Mouse (Mus musculus) heart, embryonic 12.5 days (tissue): ENCODE measurements around the gene Psmd2. TPM values are rescaled to one million over a fixed set of nuclear protein-coding genes. Genes with fewer than 3 reads are reported as not detected.

ENCODE experiments used
- ATAC-seq: fragments of 200-750 bp; cut with Nextera tagmentation; 2 replicates; pipeline ENCODE4 v1.8.0; 2017; ENCODE audit warnings: moderate TSS enrichment, moderate library complexity; ENCODE audit not compliant: insufficient number of reproducible peaks, low FRiP score
- H3K27ac ChIP-seq: fragments of 300-500 bp; sonication (generic); 2 replicates; pipeline ENCODE4 v1.5.1; 2016; ENCODE audit warnings: mild to moderate bottlenecking, moderate library complexity; ENCODE audit not compliant: poor library complexity, severe bottlenecking
- H3K27me3 ChIP-seq: fragments of 300-500 bp; sonication (generic); replicated peaks from 2 replicates; pipeline ENCODE4 v1.6.1; 2016; ENCODE audit warnings: mild to moderate bottlenecking, moderate library complexity
- H3K36me3 ChIP-seq: fragments of 300-500 bp; sonication (generic); 2 replicates; pipeline ENCODE4 v1.6.1; 2016; ENCODE audit warnings: mild to moderate bottlenecking, moderate library complexity
- H3K4me1 ChIP-seq: fragments of 300-500 bp; sonication (generic); replicated peaks from 2 replicates; pipeline ENCODE4 v1.6.1; 2016; ENCODE audit warnings: mild to moderate bottlenecking
- H3K4me2 ChIP-seq: fragments of 300-500 bp; sonication (generic); 2 replicates; pipeline ENCODE4 v1.6.1; 2016; ENCODE audit warnings: mild to moderate bottlenecking, moderate library complexity
- H3K4me3 ChIP-seq: fragments of 300-500 bp; sonication (generic); 2 replicates; pipeline ENCODE4 v1.5.1; 2016; ENCODE audit warnings: mild to moderate bottlenecking
- H3K9ac ChIP-seq: fragments of 300-500 bp; sonication (generic); 2 replicates; pipeline ENCODE4 v1.6.1; 2016; ENCODE audit warnings: mild to moderate bottlenecking, moderate library complexity
- H3K9me3 ChIP-seq: fragments of 300-500 bp; sonication (generic); replicated peaks from 2 replicates; pipeline ENCODE4 v1.6.1; 2016; ENCODE audit warnings: mild to moderate bottlenecking, moderate library complexity
- WGBS: fragments of 180-500 bp; shearing (Covaris S2); methylation state at CpG from one replicate; pipeline ENCODE4 v1.1.7; 2016; 5-methylcytosine and 5-hydroxymethylcytosine counted together
- polyA plus RNA-seq: library from polyadenylated mRNA; unstranded; fragments of >200 nt; fragmentation: Nextera tagmentation; extraction: Ambion mirVana; gene quantifications from 2 replicates; pipeline ENCODE4 v1.2.1, GENCODE M21; 2016

The Psmd2 gene
- polyA plus RNA-seq, 1 experiment from 2014 or later: 286 TPM

DNA sequence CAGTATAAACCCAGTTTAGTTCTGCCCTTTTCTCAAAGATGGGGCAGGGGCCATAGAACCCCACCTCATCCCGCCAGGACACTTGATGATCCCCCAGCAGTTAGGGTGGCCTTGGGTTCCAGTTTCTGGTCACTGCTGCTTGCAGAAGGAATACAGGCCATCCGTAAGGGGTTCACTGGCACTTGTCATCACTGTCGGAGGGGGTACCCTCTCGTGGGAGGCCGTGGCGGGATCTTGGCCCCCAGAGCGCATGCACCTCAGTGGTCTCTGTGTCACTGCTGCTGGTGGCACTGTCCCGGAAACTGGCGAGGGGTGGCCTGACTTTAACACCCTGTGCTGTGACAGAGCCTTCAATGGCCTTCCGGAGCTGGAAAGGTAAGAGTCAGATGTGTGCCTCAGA is 51.6 kb downstream of the Psmd2 start:
- Histone ChIP-seq H3K4me1 (peaks cover 24% of the 10 kb centered on the region), H3K4me2 (no peak overlapping the region), H3K9me3 (no peaks in the 10 kb centered on the region), H3K9ac (no peak overlapping the region), H3K36me3 (peaks cover 25% of the 10 kb centered on the region), H3K27me3 (no peaks in the 10 kb centered on the region), H3K4me3 (no peak overlapping the region), H3K27ac (no peak overlapping the region)
- whole genome bisulfite sequencing: 89% methylated on average over 10 of the region's 10 CpGs
- no peak for ATAC-seq

DNA sequence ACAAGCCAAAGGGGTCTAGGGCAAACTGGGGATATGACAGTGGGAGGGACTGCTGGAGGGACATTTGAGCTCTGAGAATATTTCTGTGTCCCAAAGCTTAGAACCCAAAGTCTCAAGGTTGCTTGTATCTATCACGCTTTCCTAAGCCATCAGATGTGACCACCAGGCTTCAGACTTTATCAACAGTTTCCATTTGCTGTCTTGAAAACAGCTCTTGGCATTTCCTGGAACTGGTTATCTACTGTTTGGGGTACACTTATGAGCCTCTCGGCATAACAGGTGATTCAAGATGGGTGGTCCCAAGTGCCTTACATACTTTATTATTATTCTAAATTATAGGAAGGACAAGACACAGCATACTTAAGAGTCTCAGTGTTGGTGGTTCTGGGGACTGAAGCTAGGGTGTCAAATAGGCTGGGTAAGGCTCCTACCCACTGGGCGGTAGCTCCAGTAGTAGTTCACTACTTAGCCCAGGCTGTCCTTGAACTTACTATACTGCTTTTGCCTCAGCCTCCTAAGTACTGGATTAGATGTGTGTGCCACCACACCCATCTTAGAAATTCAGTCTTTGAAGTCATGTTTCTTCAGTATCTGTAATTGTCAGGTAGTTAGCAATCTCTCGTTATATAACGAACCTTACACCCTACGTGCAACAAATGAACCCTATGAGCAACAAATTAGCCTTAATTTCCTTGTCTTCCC is 52.4 kb downstream of the Psmd2 start:
- Histone ChIP-seq H3K9ac (no peak overlapping the region), H3K4me1 (peaks cover 24% of the 10 kb centered on the region), H3K9me3 (no peaks in the 10 kb centered on the region), H3K27ac (no peak overlapping the region), H3K4me3 (no peak overlapping the region), H3K27me3 (no peaks in the 10 kb centered on the region), H3K4me2 (no peak overlapping the region), H3K36me3 (peaks cover 28% of the 10 kb centered on the region)
- ATAC-seq: no peak
- 80% methylated on average over 6 of the region's 6 CpGs for WGBS

GRCm38 (mm10) chr16:20705786-20706185 is 54.3 kb downstream of the Psmd2 start:
- H3K9me3 ChIP-seq: no peaks in the 10 kb centered on the region
- no peak overlapping the region for H3K9ac ChIP-seq
- no peak overlapping the region for H3K4me3 ChIP-seq
- no peak overlapping the region for H3K4me2 ChIP-seq
- no peaks in the 10 kb centered on the region for H3K27me3 ChIP-seq
- no peak overlapping the region for H3K27ac ChIP-seq
- peaks cover 34% of the 10 kb centered on the region for H3K36me3 ChIP-seq
- 75% methylated on average over 3 of the region's 3 CpGs for WGBS
- no peak for ATAC-seq
- peaks cover 24% of the 10 kb centered on the region for H3K4me1 ChIP-seq

DNA sequence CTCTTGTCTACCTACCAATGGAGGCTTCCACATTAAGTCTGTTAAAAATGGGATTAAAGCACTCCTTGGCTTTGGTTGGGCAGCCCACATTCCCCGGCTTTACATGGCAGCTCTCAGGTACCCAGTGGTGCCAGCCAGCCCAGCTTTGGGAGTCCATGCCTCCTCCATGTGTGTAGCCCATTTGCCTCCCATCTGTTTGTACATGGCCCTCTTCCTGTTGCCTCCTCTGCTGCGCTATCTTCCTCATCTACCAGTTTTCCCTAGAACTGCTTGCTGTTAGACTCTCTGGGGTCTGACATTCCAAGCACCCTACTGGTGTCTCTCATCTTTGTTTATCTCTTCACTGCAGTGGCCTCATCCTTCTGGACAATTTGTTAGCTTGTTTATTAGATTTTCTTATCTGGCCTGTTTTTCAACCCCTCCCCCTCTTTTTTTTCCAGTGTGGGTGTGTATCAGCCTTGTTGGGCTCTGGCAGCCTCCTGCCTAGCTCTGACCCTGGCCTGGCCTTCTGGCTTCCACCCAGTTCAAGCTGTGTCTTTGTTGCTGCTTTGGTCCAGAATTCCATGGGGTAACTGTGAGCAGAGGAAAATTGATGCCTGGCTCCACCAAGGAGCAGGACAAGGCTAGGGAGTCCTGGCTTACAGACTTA is 55.1 kb downstream of the Psmd2 start:
- Histone ChIP-seq H3K9ac (no peak overlapping the region), H3K4me3 (no peak overlapping the region), H3K27ac (no peak overlapping the region), H3K36me3 (peaks cover 39% of the 10 kb centered on the region), H3K4me2 (no peak overlapping the region), H3K4me1 (peaks cover 22% of the 10 kb centered on the region), H3K27me3 (no peaks in the 10 kb centered on the region), H3K9me3 (no peaks in the 10 kb centered on the region)
- 78% methylated on average over 2 of the region's 2 CpGs for WGBS
- ATAC-seq: no peak

DNA sequence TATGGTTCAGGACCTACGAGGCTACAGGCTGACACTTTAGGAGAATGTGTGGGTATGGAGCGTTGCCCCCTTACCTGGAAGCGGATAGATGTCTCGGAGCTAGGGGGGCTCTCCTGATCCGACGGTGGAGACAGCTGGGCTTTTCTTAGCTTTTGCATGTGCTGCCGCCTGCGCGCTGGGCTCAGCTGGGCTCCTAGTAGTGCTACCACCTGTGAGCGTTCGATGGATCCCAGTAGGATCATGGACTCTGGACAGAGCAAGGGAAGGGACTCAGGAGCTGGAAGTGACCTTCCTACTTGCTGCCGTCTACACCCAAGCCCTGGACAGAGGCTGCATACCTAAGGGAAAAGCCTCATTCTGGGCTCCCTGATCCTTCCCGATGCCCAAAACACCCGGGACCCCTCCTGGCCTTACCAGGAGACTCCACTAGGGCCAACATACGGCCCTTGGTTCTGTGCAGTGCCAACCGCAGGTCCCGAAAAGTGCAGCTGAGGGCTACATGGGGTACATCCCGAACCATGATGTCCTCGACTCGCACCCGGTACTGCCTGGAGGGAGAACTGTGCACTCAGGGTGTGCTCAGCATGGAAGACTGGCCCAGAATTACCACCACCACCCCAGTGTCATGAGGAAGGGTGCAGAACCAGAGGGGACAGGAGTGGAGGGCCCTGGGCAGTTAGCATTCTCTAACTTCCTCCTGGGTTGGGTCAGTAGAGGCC is 56.9 kb downstream of the Psmd2 start:
- H3K4me2 ChIP-seq: no peak overlapping the region
- no peak overlapping the region for H3K9ac ChIP-seq
- no peaks in the 10 kb centered on the region for H3K9me3 ChIP-seq
- no peaks in the 10 kb centered on the region for H3K27me3 ChIP-seq
- H3K4me3 ChIP-seq: no peak overlapping the region
- H3K4me1 ChIP-seq: peaks cover 13% of the 10 kb centered on the region
- no peak overlapping the region for H3K27ac ChIP-seq
- peaks cover 48% of the 10 kb centered on the region for H3K36me3 ChIP-seq
- 91% methylated on average over 21 of the region's 21 CpGs for WGBS
- ATAC-seq: no peak

DNA sequence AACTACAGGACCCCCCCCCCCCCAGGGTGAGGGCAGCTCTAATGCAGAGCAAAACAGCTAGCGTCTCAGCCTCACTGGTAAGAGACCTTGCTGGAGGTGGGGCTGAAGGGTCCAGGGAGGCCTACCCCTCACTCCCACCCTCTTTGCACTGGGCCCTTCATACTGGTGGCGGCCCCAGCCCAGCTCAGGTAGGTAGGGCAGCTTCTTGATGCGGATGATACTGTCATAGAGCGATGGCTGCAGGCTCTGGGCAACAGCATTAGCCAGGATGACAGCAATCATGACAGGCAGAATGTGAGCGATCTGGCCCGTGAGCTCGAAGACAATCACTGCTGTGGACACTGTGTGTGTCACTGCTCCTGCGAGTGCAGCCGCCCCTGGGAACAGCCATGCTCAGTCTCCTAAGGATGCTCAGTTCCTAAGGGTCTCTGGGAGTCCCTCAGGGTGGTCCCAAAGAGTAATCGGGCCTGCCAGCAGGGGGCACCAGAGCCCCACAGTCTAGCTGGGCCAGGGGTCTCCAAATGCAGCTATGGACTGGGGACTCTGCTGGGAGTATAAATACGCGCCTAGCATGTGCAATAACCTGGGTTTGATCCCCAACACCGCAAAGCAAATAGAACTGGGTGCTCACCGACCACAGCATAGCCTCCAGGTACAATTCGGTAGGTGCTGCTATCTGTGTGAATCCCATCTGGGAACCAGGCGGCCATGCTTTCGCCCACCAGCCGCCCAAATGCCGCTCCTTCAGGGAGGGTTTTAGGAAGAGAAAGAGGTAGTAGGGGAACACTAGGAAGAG is 57.7 kb downstream of the Psmd2 start:
- Histone ChIP-seq H3K4me1 (peaks cover 20% of the 10 kb centered on the region), H3K36me3 (peaks cover 48% of the 10 kb centered on the region), H3K9ac (no peak overlapping the region), H3K9me3 (no peaks in the 10 kb centered on the region), H3K4me3 (no peak overlapping the region), H3K4me2 (no peak overlapping the region), H3K27ac (no peak overlapping the region), H3K27me3 (no peaks in the 10 kb centered on the region)
- 70% methylated on average over 19 of the region's 19 CpGs for WGBS
- no peak for ATAC-seq

DNA sequence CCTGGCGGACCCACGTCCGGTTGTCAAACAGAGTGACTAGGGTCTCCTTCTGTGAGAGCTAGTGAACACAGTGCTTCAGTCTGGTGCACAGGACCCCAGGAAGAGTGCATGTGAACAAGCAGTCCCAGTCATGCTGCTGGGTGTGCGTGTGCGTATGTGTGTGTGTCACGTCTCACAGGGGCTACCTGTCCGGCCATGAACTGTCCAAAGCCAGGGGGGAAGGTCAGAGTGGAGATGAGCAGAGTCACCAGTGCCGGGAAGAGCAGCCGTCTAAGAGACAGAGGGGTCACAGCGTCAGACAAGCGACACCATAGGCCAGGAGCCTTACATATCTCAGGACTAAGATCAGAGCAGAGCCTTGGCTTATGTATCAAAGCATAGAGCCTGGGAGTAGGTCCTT is 58.9 kb downstream of the Psmd2 start:
- H3K4me2 ChIP-seq: no peak overlapping the region
- peaks cover 48% of the 10 kb centered on the region for H3K36me3 ChIP-seq
- H3K9ac ChIP-seq: no peak overlapping the region
- no peak overlapping the region for H3K4me3 ChIP-seq
- H3K27ac ChIP-seq: no peak overlapping the region
- H3K27me3 ChIP-seq: no peaks in the 10 kb centered on the region
- no peak for ATAC-seq
- WGBS: 89% methylated on average over 11 of the region's 11 CpGs
- no peaks in the 10 kb centered on the region for H3K9me3 ChIP-seq
- H3K4me1 ChIP-seq: peaks cover 32% of the 10 kb centered on the region

- ATAC-seq: no peak
- peaks cover 34% of the 10 kb centered on the region for H3K4me1 ChIP-seq
- no peak overlapping the region for H3K4me3 ChIP-seq
- WGBS: 77% methylated on average over 4 of the region's 4 CpGs
- H3K9ac ChIP-seq: no peak overlapping the region
- no peak overlapping the region for H3K27ac ChIP-seq
- H3K36me3 ChIP-seq: peaks cover 46% of the 10 kb centered on the region
- no peaks in the 10 kb centered on the region for H3K9me3 ChIP-seq
- no peak overlapping the region for H3K4me2 ChIP-seq
- H3K27me3 ChIP-seq: no peaks in the 10 kb centered on the region
Observed at GRCm38 (mm10) chr16:20710810-20711209, 59.4 kb downstream of the Psmd2 start.

- Histone ChIP-seq H3K27ac (no peak overlapping the region), H3K36me3 (peaks cover 40% of the 10 kb centered on the region), H3K27me3 (no peaks in the 10 kb centered on the region), H3K4me1 (peaks cover 38% of the 10 kb centered on the region), H3K4me2 (no peak overlapping the region), H3K4me3 (no peak overlapping the region), H3K9ac (no peak overlapping the region), H3K9me3 (no peaks in the 10 kb centered on the region)
- 77% methylated on average over 9 of the region's 9 CpGs for WGBS
- ATAC-seq: no peak
Observed at GRCm38 (mm10) chr16:20712190-20712589, 60.7 kb downstream of the Psmd2 start.

GRCm38 (mm10) chr16:20712889-20713288 is 61.4 kb downstream of the Psmd2 start:
- peaks cover 38% of the 10 kb centered on the region for H3K4me1 ChIP-seq
- H3K9ac ChIP-seq: no peak overlapping the region
- no peaks in the 10 kb centered on the region for H3K27me3 ChIP-seq
- 61% methylated on average over 7 of the region's 7 CpGs for WGBS
- H3K27ac ChIP-seq: no peak overlapping the region
- no peak overlapping the region for H3K4me3 ChIP-seq
- H3K36me3 ChIP-seq: peaks cover 33% of the 10 kb centered on the region
- no peaks in the 10 kb centered on the region for H3K9me3 ChIP-seq
- peak overlapping the region; percentile 82; the same call in 1 of the 2 replicates for H3K4me2 ChIP-seq
- no peak for ATAC-seq
